Mouse (Mus musculus): ENCODE data around the gene Wdr60. TPM values are rescaled to one million over a fixed set of nuclear protein-coding genes. Genes with fewer than 3 reads are reported as not detected.
"Not testable (repeated sequence)": the region's sequence is repeated elsewhere in the genome, so short reads cannot be mapped to it uniquely, and the experiment has no call there.

Gene Wdr60
- total and polyA plus RNA-seq, 2 experiments from 2014 or later, result 14.5 to 16.4 TPM

GRCm38 (mm10) chr12:116279181-116279580 lies 16.4 kb upstream of the Wdr60 start:
- no peaks in the 10 kb centered on the region for H3K9me3 ChIP-seq (ENCODE audit: low read length)
- no peak for DNase-seq
- 92% methylated on average over 2 of the region's 2 CpGs for WGBS
- H3K36me3 ChIP-seq (ENCODE audit: insufficient read depth), result no peaks in the 10 kb centered on the region
- no peak overlapping the region for H3K4me3 ChIP-seq (ENCODE audit: low read depth, low read length)
- TF ChIP-seq CTCF (IDR thresholded peaks at IDR 0.05; ENCODE audit: low read depth), result no peak
- H3K4me1 ChIP-seq (ENCODE audit: insufficient read depth), result peaks cover 11% of the 10 kb centered on the region; the same call in 1 of the 2 replicates
- no peak overlapping the region for H3K9ac ChIP-seq
- no peak overlapping the region for H3K27ac ChIP-seq (ENCODE audit: low read depth, low read length)
- no peaks in the 10 kb centered on the region for H3K27me3 ChIP-seq (ENCODE audit: insufficient read depth, low read length)
- no peak for ATAC-seq
- H3K4me2 ChIP-seq (ENCODE audit: low read depth), result no peak overlapping the region

- no peak overlapping the region for H3K4me2 ChIP-seq (ENCODE audit: low read depth)
- peaks cover 11% of the 10 kb centered on the region; the same call in 1 of the 2 replicates for H3K4me1 ChIP-seq (ENCODE audit: insufficient read depth)
- no peak overlapping the region for H3K4me3 ChIP-seq (ENCODE audit: low read depth, low read length)
- 88% methylated on average over 1 of the region's 1 CpGs for WGBS
- H3K9me3 ChIP-seq (ENCODE audit: low read length), result no peaks in the 10 kb centered on the region
- H3K9ac ChIP-seq, result no peak overlapping the region
- no peak for ATAC-seq
- no peak for DNase-seq
- no peaks in the 10 kb centered on the region for H3K36me3 ChIP-seq (ENCODE audit: insufficient read depth)
- no peak for TF ChIP-seq CTCF (IDR thresholded peaks at IDR 0.05; ENCODE audit: low read depth)
- H3K27me3 ChIP-seq (ENCODE audit: insufficient read depth, low read length), result no peaks in the 10 kb centered on the region
- no peak overlapping the region for H3K27ac ChIP-seq (ENCODE audit: low read depth, low read length)
These were observed 15.7 kb upstream of the Wdr60 start for GRCm38 (mm10) chr12:116278541-116278940.

GRCm38 (mm10) chr12:116276961-116277360 lies 14.1 kb upstream of the Wdr60 start:
- H3K36me3 ChIP-seq (ENCODE audit: insufficient read depth), result no peaks in the 10 kb centered on the region
- no peak overlapping the region for H3K4me3 ChIP-seq (ENCODE audit: low read depth, low read length)
- no peak overlapping the region for H3K9ac ChIP-seq
- 67% methylated on average over 2 of the region's 2 CpGs for WGBS
- H3K9me3 ChIP-seq (ENCODE audit: low read length), result no peaks in the 10 kb centered on the region
- H3K27me3 ChIP-seq (ENCODE audit: insufficient read depth, low read length), result no peaks in the 10 kb centered on the region
- H3K4me1 ChIP-seq (ENCODE audit: insufficient read depth), result 0 out of 2 replicates have a peak, but pooled peaks cover 2% of the 10 kb centered on the region
- no peak overlapping the region for H3K4me2 ChIP-seq (ENCODE audit: low read depth)
- TF ChIP-seq CTCF (IDR thresholded peaks at IDR 0.05; ENCODE audit: low read depth), result no peak
- no peak overlapping the region for H3K27ac ChIP-seq (ENCODE audit: low read depth, low read length)
- no peak for DNase-seq
- no peak for ATAC-seq

- Histone ChIP-seq H3K27ac (ENCODE audit: low read depth, low read length) (no peak overlapping the region), H3K9me3 (ENCODE audit: low read length) (no peaks in the 10 kb centered on the region), H3K27me3 (ENCODE audit: insufficient read depth, low read length) (no peaks in the 10 kb centered on the region), H3K4me1 (ENCODE audit: insufficient read depth) (no peaks in the 10 kb centered on the region), H3K36me3 (ENCODE audit: insufficient read depth) (no peaks in the 10 kb centered on the region), H3K4me2 (ENCODE audit: low read depth) (no peak overlapping the region), H3K9ac (no peak overlapping the region), H3K4me3 (ENCODE audit: low read depth, low read length) (no peak overlapping the region)
- no peak for TF ChIP-seq CTCF (IDR thresholded peaks at IDR 0.05; ENCODE audit: low read depth)
- DNase-seq (no peak), ATAC-seq (no peak)
- 88% methylated on average over 4 of the region's 4 CpGs for WGBS
These were observed 12.8 kb upstream of the Wdr60 start for GRCm38 (mm10) chr12:116275631-116276030.

GRCm38 (mm10) chr12:116275086-116275485 lies 12.3 kb upstream of the Wdr60 start, which contains the start of gene Gm11027:
Gene Gm11027 (plus strand): TSS chr12:116275386.
- H3K27ac ChIP-seq (ENCODE audit: low read depth, low read length); H3K4me3 ChIP-seq (ENCODE audit: low read depth, low read length); H3K36me3 ChIP-seq (ENCODE audit: insufficient read depth); ATAC-seq; H3K27me3 ChIP-seq (ENCODE audit: insufficient read depth, low read length); H3K4me1 ChIP-seq (ENCODE audit: insufficient read depth); H3K9me3 ChIP-seq (ENCODE audit: low read length); H3K4me2 ChIP-seq (ENCODE audit: low read depth); DNase-seq; H3K9ac ChIP-seq: not testable (repeated sequence)
- 77% methylated on average over 2 of the region's 2 CpGs for WGBS

- DNase-seq (no peak), ATAC-seq (no peak)
- TF ChIP-seq CTCF (IDR thresholded peaks at IDR 0.05; ENCODE audit: low read depth), result no peak
- Histone ChIP-seq H3K27me3 (ENCODE audit: insufficient read depth, low read length) (0 out of 2 replicates have a peak, but pooled peaks cover 3% of the 10 kb centered on the region), H3K9me3 (ENCODE audit: low read length) (no peaks in the 10 kb centered on the region), H3K36me3 (ENCODE audit: insufficient read depth) (no peaks in the 10 kb centered on the region), H3K4me2 (ENCODE audit: low read depth) (no peak overlapping the region), H3K27ac (ENCODE audit: low read depth, low read length) (no peak overlapping the region), H3K4me3 (ENCODE audit: low read depth, low read length) (no peak overlapping the region), H3K4me1 (ENCODE audit: insufficient read depth) (no peaks in the 10 kb centered on the region), H3K9ac (no peak overlapping the region)
- 29% methylated on average over 1 of the region's 1 CpGs for WGBS
These were observed 10.9 kb upstream of the Wdr60 start for GRCm38 (mm10) chr12:116273733-116274132.

GRCm38 (mm10) chr12:116271071-116271470 lies 8.2 kb upstream of the Wdr60 start:
- Histone ChIP-seq H3K27me3 (ENCODE audit: insufficient read depth, low read length) (0 out of 2 replicates have a peak, but pooled peaks cover 3% of the 10 kb centered on the region), H3K4me2 (ENCODE audit: low read depth) (no peak overlapping the region), H3K4me3 (ENCODE audit: low read depth, low read length) (no peak overlapping the region), H3K9ac (no peak overlapping the region), H3K36me3 (ENCODE audit: insufficient read depth) (no peaks in the 10 kb centered on the region), H3K27ac (ENCODE audit: low read depth, low read length) (no peak overlapping the region), H3K9me3 (ENCODE audit: low read length) (no peaks in the 10 kb centered on the region), H3K4me1 (ENCODE audit: insufficient read depth) (no peaks in the 10 kb centered on the region)
- no peak for TF ChIP-seq CTCF (IDR thresholded peaks at IDR 0.05; ENCODE audit: low read depth)
- ATAC-seq, result no peak
- 94% methylated on average over 2 of the region's 2 CpGs for WGBS
- DNase-seq, result no peak

All from forebrain, postnatal 0 days (tissue).